Mouse (Mus musculus): ENCODE data around the gene Col24a1. TPM values are rescaled to one million over a fixed set of nuclear protein-coding genes. Genes with fewer than 3 reads are reported as not detected.

Col24a1 gene
- polyA plus RNA-seq, 2 experiments: 0.20 to 0.37 TPM

DNA sequence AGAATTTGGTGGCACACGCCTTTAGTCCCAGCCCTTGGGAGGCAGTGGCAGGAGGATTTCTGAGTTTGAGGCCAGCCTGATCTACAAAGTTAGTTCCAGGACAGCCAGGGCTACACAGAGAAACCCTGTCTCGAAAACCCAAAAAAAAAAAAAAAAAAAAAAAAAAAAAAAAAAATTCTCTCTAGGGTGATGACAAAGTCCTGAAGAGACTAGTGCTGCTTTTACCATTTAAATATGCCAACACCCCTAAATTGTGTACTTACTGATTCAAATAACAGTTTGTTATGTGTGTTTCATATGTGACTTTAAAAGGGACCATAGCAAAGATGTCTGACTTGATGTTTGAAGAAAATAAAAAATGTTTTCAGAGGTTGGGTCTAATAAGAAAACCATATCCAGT, 262.1 kb downstream of the Col24a1 start:
- H3K27me3 ChIP-seq (ENCODE audit: control insufficient read depth, insufficient read depth, low read length): no peaks in the 10 kb centered on the region
- H3K9ac ChIP-seq (replicated peaks): no peak overlapping the region
- TF ChIP-seq EP300 (IDR thresholded peaks at IDR 0.05; ENCODE audit: low read depth) (no peak), CTCF (IDR thresholded peaks at IDR 0.05; ENCODE audit: low read depth) (no peak)
- no peak overlapping the region for H3K4me3 ChIP-seq (ENCODE audit: insufficient read depth in 1 of 2, low read depth in 2 of 2, low read length in 2 of 2)
- H3K36me3 ChIP-seq (replicated peaks; ENCODE audit: control insufficient read depth, insufficient read depth, low read depth): no peaks in the 10 kb centered on the region
- no peaks in the 10 kb centered on the region for H3K4me1 ChIP-seq (replicated peaks; ENCODE audit: control insufficient read depth in 2 of 2, insufficient read depth in 2 of 2, low read length in 1 of 2)
- no peak overlapping the region for H3K27ac ChIP-seq
- H3K9me3 ChIP-seq (ENCODE audit: control insufficient read depth, low read length): no peaks in the 10 kb centered on the region
- H3K4me2 ChIP-seq (ENCODE audit: low read depth): no peak overlapping the region
- ATAC-seq (ENCODE audit: insufficient read depth) (no peak), DNase-seq (ENCODE audit: low read depth in 3 of 3, low spot score in 3 of 3) (no peak)
- 44% methylated on average over 2 of the region's 2 CpGs for WGBS (ENCODE audit: insufficient replicate concordance)

DNA sequence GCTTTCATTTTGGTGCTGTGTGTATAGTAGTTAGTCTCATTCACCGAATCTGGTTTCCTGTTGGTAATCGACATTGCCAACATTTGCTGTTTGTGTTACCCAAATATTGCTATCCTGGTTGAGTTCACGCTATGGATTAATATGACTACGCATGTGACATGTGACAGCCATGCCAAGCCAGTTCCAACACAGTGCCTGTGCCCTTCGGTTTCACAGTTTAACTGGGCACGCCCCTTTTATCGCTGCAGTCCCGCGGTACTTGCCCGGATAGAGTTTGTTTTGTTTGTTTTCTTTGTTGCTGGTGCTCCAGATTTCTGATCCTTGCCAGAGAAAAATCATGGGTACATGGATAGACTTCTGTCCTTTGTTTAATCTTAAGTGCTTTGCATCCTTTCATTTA, 263.9 kb downstream of the Col24a1 start:
- H3K9ac ChIP-seq (replicated peaks): no peak overlapping the region
- no peaks in the 10 kb centered on the region for H3K9me3 ChIP-seq (ENCODE audit: control insufficient read depth, low read length)
- no peak for ATAC-seq (ENCODE audit: insufficient read depth)
- no peaks in the 10 kb centered on the region for H3K36me3 ChIP-seq (replicated peaks; ENCODE audit: control insufficient read depth, insufficient read depth, low read depth)
- no peak overlapping the region for H3K4me3 ChIP-seq (ENCODE audit: insufficient read depth in 1 of 2, low read depth in 2 of 2, low read length in 2 of 2)
- no peak for DNase-seq (ENCODE audit: low read depth in 3 of 3, low spot score in 3 of 3)
- WGBS (ENCODE audit: insufficient replicate concordance): 83% methylated on average over 10 of the region's 10 CpGs
- H3K27me3 ChIP-seq (ENCODE audit: control insufficient read depth, insufficient read depth, low read length): no peaks in the 10 kb centered on the region
- no peak for TF ChIP-seq CTCF (IDR thresholded peaks at IDR 0.05; ENCODE audit: low read depth)
- TF ChIP-seq EP300 (IDR thresholded peaks at IDR 0.05; ENCODE audit: low read depth): no peak
- H3K4me1 ChIP-seq (replicated peaks; ENCODE audit: control insufficient read depth in 2 of 2, insufficient read depth in 2 of 2, low read length in 1 of 2): no peaks in the 10 kb centered on the region
- no peak overlapping the region for H3K4me2 ChIP-seq (ENCODE audit: low read depth)
- no peak overlapping the region for H3K27ac ChIP-seq

DNA sequence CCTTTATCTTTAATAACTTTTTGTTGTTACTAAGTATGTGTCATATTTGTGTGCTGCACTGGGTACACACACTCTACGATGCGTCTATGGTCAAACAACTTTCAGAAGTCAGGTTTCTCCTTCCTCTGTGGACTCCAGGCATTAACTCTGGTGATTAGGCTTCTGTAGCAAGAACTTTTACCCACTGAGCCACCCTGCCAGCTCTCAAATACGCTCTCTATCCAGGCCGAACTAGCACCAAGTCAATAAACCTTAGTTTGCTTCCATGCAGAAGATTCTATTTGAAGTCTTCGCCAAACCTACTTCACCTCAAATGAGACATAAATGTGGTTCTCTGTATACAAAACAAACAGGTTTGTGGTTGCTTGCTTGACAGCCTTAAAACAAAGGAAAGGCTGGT, 267.4 kb downstream of the Col24a1 start:
- WGBS (ENCODE audit: insufficient replicate concordance): 66% methylated on average over 5 of the region's 5 CpGs
- no peak overlapping the region for H3K27ac ChIP-seq
- H3K4me2 ChIP-seq (ENCODE audit: low read depth): no peak overlapping the region
- TF ChIP-seq EP300 (IDR thresholded peaks at IDR 0.05; ENCODE audit: low read depth) (no peak), CTCF (IDR thresholded peaks at IDR 0.05; ENCODE audit: low read depth) (no peak)
- ATAC-seq (ENCODE audit: insufficient read depth) (no peak), DNase-seq (ENCODE audit: low read depth in 3 of 3, low spot score in 3 of 3) (no peak)
- no peaks in the 10 kb centered on the region for H3K27me3 ChIP-seq (ENCODE audit: control insufficient read depth, insufficient read depth, low read length)
- H3K4me1 ChIP-seq (replicated peaks; ENCODE audit: control insufficient read depth in 2 of 2, insufficient read depth in 2 of 2, low read length in 1 of 2): no peaks in the 10 kb centered on the region
- no peaks in the 10 kb centered on the region for H3K9me3 ChIP-seq (ENCODE audit: control insufficient read depth, low read length)
- no peak overlapping the region for H3K9ac ChIP-seq (replicated peaks)
- H3K36me3 ChIP-seq (replicated peaks; ENCODE audit: control insufficient read depth, insufficient read depth, low read depth): no peaks in the 10 kb centered on the region
- no peak overlapping the region for H3K4me3 ChIP-seq (ENCODE audit: insufficient read depth in 1 of 2, low read depth in 2 of 2, low read length in 2 of 2)

DNA sequence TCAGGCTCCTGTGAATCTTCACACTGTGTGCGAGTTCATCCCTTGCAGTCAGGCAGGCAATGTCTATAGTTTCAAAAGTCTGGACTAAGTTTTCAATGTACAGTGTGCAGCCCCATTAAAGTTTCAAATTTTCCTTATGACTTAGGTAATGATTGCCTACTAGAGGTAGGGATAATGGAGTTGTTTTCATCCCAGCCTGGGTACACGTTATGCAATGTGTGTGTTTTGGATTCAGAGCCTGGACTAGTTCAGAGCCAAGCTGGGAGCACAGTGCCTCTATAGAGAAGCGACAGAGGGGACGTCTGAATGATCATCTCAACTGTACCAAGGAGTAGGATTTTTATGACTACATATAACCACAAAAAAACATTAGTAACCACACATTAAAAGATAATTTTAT, 267.8 kb downstream of the Col24a1 start:
- H3K4me2 ChIP-seq (ENCODE audit: low read depth): no peak overlapping the region
- ATAC-seq (ENCODE audit: insufficient read depth): 0 out of 2 replicates have a peak, but pooled peaks have one; percentile 18
- no peaks in the 10 kb centered on the region for H3K9me3 ChIP-seq (ENCODE audit: control insufficient read depth, low read length)
- TF ChIP-seq CTCF (IDR thresholded peaks at IDR 0.05; ENCODE audit: low read depth): no peak
- no peak for TF ChIP-seq EP300 (IDR thresholded peaks at IDR 0.05; ENCODE audit: low read depth)
- no peaks in the 10 kb centered on the region for H3K27me3 ChIP-seq (ENCODE audit: control insufficient read depth, insufficient read depth, low read length)
- WGBS (ENCODE audit: insufficient replicate concordance): 57% methylated on average over 4 of the region's 4 CpGs
- no peak overlapping the region for H3K9ac ChIP-seq (replicated peaks)
- H3K36me3 ChIP-seq (replicated peaks; ENCODE audit: control insufficient read depth, insufficient read depth, low read depth): no peaks in the 10 kb centered on the region
- H3K27ac ChIP-seq: no peak overlapping the region
- no peak overlapping the region for H3K4me3 ChIP-seq (ENCODE audit: insufficient read depth in 1 of 2, low read depth in 2 of 2, low read length in 2 of 2)
- no peak for DNase-seq (ENCODE audit: low read depth in 3 of 3, low spot score in 3 of 3)
- no peaks in the 10 kb centered on the region for H3K4me1 ChIP-seq (replicated peaks; ENCODE audit: control insufficient read depth in 2 of 2, insufficient read depth in 2 of 2, low read length in 1 of 2)

DNA sequence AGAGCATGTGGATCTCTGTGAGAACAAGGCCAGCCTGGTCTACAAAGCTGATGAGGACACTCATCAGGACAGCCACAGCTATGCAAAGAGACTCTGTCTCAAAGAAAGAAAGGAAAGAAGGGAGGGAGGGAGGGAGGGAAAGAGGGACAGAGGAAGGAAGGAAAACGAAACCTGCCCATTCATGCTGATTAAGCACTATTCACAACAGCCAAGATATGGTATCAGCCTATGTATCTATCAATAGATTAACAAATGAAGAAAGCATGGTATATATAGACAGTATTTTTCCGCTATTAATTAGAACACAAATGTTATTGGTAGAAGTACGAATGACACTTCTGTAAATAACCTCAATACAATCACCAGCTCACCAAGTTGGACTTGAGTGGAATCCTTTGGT, 282.2 kb downstream of the Col24a1 start:
- Histone ChIP-seq H3K9ac (replicated peaks) (no peak overlapping the region), H3K36me3 (replicated peaks; ENCODE audit: control insufficient read depth, insufficient read depth, low read depth) (no peaks in the 10 kb centered on the region), H3K27ac (no peak overlapping the region), H3K4me2 (ENCODE audit: low read depth) (no peak overlapping the region), H3K4me3 (ENCODE audit: insufficient read depth in 1 of 2, low read depth in 2 of 2, low read length in 2 of 2) (no peak overlapping the region), H3K27me3 (ENCODE audit: control insufficient read depth, insufficient read depth, low read length) (no peaks in the 10 kb centered on the region), H3K9me3 (ENCODE audit: control insufficient read depth, low read length) (no peaks in the 10 kb centered on the region), H3K4me1 (replicated peaks; ENCODE audit: control insufficient read depth in 2 of 2, insufficient read depth in 2 of 2, low read length in 1 of 2) (peaks cover 6 to 11% of the 10 kb centered on the region in 2 experiments; a peak in 3 of 4 replicates)
- ATAC-seq (ENCODE audit: insufficient read depth) (no peak), DNase-seq (ENCODE audit: low read depth in 3 of 3, low spot score in 3 of 3) (no peak)
- WGBS (ENCODE audit: insufficient replicate concordance): 63% methylated on average over 3 of the region's 3 CpGs
- TF ChIP-seq CTCF (IDR thresholded peaks at IDR 0.05; ENCODE audit: low read depth) (no peak), EP300 (IDR thresholded peaks at IDR 0.05; ENCODE audit: low read depth) (no peak)
